Mouse (Mus musculus) midbrain, embryonic 11.5 days (tissue): Measurements from ENCODE around the gene Cdc42ep2. TPM values are rescaled to one million over a fixed set of nuclear protein-coding genes. Genes with fewer than 3 reads are reported as not detected.

Experiments used
- ATAC-seq: fragments of 200-750 bp; cut with Nextera tagmentation; 2 replicates; pipeline ENCODE4 v1.8.0; 2017; ENCODE audit warnings: moderate TSS enrichment, moderate library complexity; ENCODE audit not compliant: low FRiP score
- DNase-seq: peaks from one replicate; pipeline ENCODE4 v3.0.0; 2015; ENCODE audit warnings: low spot score; ENCODE audit errors: missing footprints
- H3K27ac ChIP-seq: fragments of 300-500 bp; sonication (generic); 2 replicates; pipeline ENCODE4 v1.5.1; 2014; ENCODE audit warnings: low read depth, low read length
- H3K27me3 ChIP-seq: fragments of 300-500 bp; sonication (generic); 2 replicates; pipeline ENCODE4 v1.6.1; 2014; ENCODE audit warnings: mild to moderate bottlenecking, low read length, moderate library complexity, mixed read lengths; ENCODE audit not compliant: control insufficient read depth, insufficient read depth
- H3K36me3 ChIP-seq: fragments of 300-500 bp; sonication (generic); 2 replicates; pipeline ENCODE4 v1.6.1; 2014; ENCODE audit warnings: mild to moderate bottlenecking, low read length, moderate library complexity, mixed read lengths; ENCODE audit not compliant: control insufficient read depth, insufficient read depth
- H3K4me1 ChIP-seq: fragments of 300-500 bp; sonication (generic); 2 replicates; pipeline ENCODE4 v1.6.1; 2014; ENCODE audit warnings: low read length; ENCODE audit not compliant: control insufficient read depth, insufficient read depth
- H3K4me2 ChIP-seq: fragments of 300-500 bp; sonication (generic); 2 replicates; pipeline ENCODE4 v1.6.1; 2014; ENCODE audit warnings: mild to moderate bottlenecking, moderate library complexity
- H3K4me3 ChIP-seq: fragments of 300-500 bp; sonication (generic); 2 replicates; pipeline ENCODE4 v1.5.1; 2014; ENCODE audit warnings: low read depth, low read length
- H3K9ac ChIP-seq: fragments of 300-500 bp; sonication (generic); 2 replicates; pipeline ENCODE4 v1.6.1; 2014; ENCODE audit warnings: low read length
- H3K9me3 ChIP-seq: fragments of 300-500 bp; sonication (generic); 2 replicates; pipeline ENCODE4 v1.6.1; 2016; ENCODE audit warnings: low read length; ENCODE audit not compliant: control insufficient read depth
- WGBS: fragments of 180-500 bp; shearing (Covaris S2); extraction: QIAGEN DNeasy Blood & Tissue Kit; methylation state at CpG from one replicate; pipeline ENCODE4 v1.1.7; 2014; 5-methylcytosine and 5-hydroxymethylcytosine counted together
- polyA plus RNA-seq: library from polyadenylated mRNA; unstranded; fragments of >200 nt; fragmentation: Nextera tagmentation; extraction: Ambion mirVana; gene quantifications from 2 replicates; pipeline ENCODE4 v1.2.1, GENCODE M21; 2014

The Cdc42ep2 gene
- polyA plus RNA-seq, 1 experiment from 2014 or later = 2.5 TPM

DNA sequence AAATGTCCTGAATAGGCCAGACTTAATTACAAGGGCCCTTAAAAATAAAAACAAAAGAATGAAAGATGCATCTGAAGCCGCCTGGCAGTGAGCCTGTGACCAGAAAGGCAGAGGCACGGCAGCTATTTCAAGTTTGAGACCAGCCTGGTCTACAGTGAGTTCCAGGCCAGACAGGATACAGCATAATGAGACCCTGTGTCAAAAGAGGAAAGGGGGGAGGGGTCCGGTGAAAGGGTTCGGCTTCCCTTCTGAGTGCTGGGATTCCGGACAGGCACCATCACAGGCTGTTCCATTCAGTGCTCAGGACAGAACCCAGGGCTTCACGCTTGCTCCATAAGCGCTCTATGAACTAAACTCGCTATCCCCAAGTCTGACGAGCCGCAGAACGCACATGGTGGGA is 2.4 kb upstream of the Cdc42ep2 start:
- ATAC-seq (no peak), DNase-seq (peak; percentile 53)
- Histone ChIP-seq H3K9ac (no peak overlapping the region), H3K4me3 (no peak overlapping the region), H3K4me1 (peaks cover 5% of the 10 kb centered on the region; the same call in 1 of the 2 replicates), H3K27ac (no peak overlapping the region), H3K36me3 (no peaks in the 10 kb centered on the region), H3K9me3 (no peaks in the 10 kb centered on the region), H3K27me3 (no peaks in the 10 kb centered on the region; the same call in 1 of the 2 replicates), H3K4me2 (no peak overlapping the region)
- 83% methylated on average over 11 of the region's 11 CpGs for WGBS

- H3K36me3 ChIP-seq = no peaks in the 10 kb centered on the region
- DNase-seq (peak; percentile 89), ATAC-seq (no peak)
- H3K9ac ChIP-seq = peak overlapping the region; percentile 31; the same call in 1 of the 2 replicates
- H3K4me1 ChIP-seq = peaks cover 5% of the 10 kb centered on the region; the same call in 1 of the 2 replicates
- WGBS = 32% methylated on average over 11 of the region's 11 CpGs
- H3K9me3 ChIP-seq = no peaks in the 10 kb centered on the region
- no peaks in the 10 kb centered on the region; the same call in 1 of the 2 replicates for H3K27me3 ChIP-seq
- H3K27ac ChIP-seq = no peak overlapping the region
- H3K4me2 ChIP-seq = peak overlapping the region; percentile 92
- peak overlapping the region; percentile 43 for H3K4me3 ChIP-seq
Measured at GRCm38 (mm10) chr19:5925311-5925855, 767 bp upstream of the Cdc42ep2 start.

DNA sequence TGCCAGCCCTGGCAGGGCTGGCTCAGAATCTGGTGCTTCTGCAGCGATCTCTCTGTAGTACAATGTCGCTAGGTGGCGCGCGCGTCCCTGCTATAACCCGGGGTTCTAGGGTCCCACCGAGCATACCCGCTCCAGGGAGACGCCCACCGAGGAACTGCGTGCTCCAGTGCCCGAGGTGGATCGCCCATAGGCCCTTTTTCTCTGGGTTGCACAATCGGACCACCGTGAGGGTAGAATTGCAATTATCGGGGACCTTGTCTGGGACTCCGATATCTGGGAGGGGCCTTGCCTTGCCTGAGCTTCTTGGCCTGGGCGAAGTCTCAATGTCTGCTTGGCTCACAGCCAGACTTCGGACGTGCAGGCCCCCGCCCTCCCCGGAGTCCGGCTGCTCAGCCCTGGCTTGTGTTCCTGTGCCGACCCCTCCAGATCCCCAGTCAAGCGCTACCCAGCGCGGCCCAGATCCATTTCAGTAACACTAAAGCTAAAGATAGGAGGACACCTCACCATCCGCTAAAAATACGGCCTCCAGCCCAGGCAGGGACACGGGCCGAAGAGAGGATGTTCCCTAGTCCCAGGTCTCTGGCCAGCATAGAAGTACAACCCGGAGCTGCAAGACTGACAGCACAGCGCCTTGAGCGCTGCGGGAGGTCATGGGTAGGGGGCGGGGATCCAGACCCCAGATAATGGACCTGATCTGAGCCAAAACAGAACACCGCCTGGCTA is 465 bp downstream of the Cdc42ep2 start:
- H3K36me3 ChIP-seq = no peaks in the 10 kb centered on the region
- DNase-seq (peak; percentile 99), ATAC-seq (peak; percentile 82)
- peaks cover 5% of the 10 kb centered on the region; the same call in 1 of the 2 replicates for H3K4me1 ChIP-seq
- peak overlapping the region; percentile 43 for H3K4me3 ChIP-seq
- H3K9me3 ChIP-seq = no peaks in the 10 kb centered on the region
- no peak overlapping the region for H3K27ac ChIP-seq
- H3K9ac ChIP-seq = peak overlapping the region; percentile 52
- peak overlapping the region; percentile 92 for H3K4me2 ChIP-seq
- no peaks in the 10 kb centered on the region; the same call in 1 of the 2 replicates for H3K27me3 ChIP-seq
- under 1% methylated on average over 38 of the region's 38 CpGs for WGBS

DNA sequence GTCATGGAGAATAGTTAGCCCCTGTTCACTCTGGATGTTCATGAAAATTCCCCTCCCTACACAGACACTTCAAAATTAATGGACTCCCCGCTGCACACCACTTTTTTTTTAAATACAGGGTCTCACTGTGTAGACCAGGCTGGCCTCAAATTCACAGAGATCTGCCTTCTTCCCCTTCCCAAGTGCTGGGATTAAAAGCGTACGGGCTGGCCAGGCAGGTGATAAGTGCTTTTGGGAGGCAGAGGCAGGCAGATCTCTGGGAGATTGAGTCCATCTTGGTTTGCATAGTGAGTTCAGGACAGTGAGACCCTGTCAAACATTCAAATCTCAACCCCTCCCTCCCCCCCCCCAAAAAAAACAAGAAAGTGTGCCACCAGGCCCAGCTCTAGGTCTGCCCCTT is 1.7 kb downstream of the Cdc42ep2 start:
- WGBS = 95% methylated on average over 3 of the region's 3 CpGs
- no peaks in the 10 kb centered on the region for H3K9me3 ChIP-seq

DNA sequence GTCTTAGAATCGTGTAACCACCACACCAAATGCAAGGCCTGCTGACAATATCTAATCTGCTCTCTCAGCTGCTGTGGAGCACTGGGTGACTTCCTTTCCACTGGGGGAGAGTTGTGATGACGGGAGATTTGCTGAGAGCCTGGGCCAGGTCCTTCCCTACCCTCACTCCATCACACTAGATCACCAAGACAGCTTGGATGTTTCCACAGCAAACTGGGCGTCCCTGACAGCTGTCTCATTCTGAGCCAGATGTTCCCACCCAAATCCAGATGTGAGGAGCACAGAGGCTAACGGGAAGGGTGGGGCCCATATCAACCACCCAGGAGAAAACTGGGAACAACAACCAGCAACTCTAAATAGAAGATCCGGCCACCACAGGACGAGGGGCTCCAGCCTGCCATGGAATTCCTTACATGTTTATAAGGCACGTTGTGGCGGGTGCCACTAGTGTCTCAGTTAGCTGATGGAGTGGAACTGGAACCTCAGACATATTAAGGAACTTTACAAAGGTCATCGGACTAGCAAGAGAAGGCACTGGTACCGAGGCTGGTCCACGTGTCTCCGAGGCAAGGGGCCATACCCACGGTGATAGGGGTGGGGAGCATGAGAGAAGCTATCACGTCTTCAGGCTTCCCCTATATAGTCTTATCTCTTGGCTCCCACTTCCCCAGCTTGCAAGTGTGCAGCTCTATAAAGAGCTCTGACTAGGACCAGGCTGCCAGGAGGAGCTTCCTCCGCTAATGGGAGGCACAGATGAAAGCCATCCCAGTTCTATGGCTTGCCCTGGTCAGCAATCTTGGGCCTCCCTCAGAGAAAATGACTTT is 2.3 kb downstream of the Cdc42ep2 start:
- peaks cover 5% of the 10 kb centered on the region; the same call in 1 of the 2 replicates for H3K4me1 ChIP-seq
- no peak overlapping the region for H3K4me3 ChIP-seq
- H3K27me3 ChIP-seq = no peaks in the 10 kb centered on the region; the same call in 1 of the 2 replicates
- no peaks in the 10 kb centered on the region for H3K36me3 ChIP-seq
- ATAC-seq (no peak), DNase-seq (no peak)
- H3K9ac ChIP-seq = no peak overlapping the region
- H3K27ac ChIP-seq = no peak overlapping the region
- no peaks in the 10 kb centered on the region for H3K9me3 ChIP-seq
- H3K4me2 ChIP-seq = no peak overlapping the region
- WGBS = 81% methylated on average over 15 of the region's 15 CpGs

More for the DNA sequence above, 1.7 kb downstream of the Cdc42ep2 start:
- ATAC-seq (no peak), DNase-seq (peak; percentile 79)
- Histone ChIP-seq H3K27ac (no peak overlapping the region), H3K9ac (no peak overlapping the region), H3K4me3 (no peak overlapping the region), H3K36me3 (no peaks in the 10 kb centered on the region), H3K4me1 (peaks cover 5% of the 10 kb centered on the region; the same call in 1 of the 2 replicates), H3K27me3 (no peaks in the 10 kb centered on the region; the same call in 1 of the 2 replicates), H3K4me2 (no peak overlapping the region)

DNA sequence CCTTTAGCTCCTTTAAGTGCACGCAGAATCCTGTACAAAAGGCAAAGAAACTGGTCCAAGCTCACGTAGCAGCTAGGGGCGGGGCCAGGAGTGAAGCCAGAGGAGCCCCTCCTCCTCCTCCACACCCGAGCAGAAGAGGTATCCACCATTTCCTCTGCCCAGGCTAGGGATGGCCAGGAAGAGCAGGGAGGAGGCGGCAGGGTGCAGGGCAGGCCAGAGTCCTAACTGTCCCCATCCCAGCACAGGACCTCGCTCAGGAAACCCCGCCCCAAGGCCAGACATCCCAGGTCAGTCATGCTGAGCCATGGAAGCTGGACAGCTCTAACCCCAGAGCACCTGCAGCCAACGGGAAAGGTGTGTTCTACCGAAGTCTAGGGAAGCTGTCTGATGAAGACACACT is 2.9 kb downstream of the Cdc42ep2 start:
- 24% methylated on average over 9 of the region's 9 CpGs for WGBS
- Histone ChIP-seq H3K4me1 (peaks cover 5% of the 10 kb centered on the region; the same call in 1 of the 2 replicates), H3K9ac (0 out of 2 replicates have a peak overlapping the region, but pooled peaks have one; percentile 24), H3K27me3 (no peaks in the 10 kb centered on the region; the same call in 1 of the 2 replicates), H3K4me3 (no peak overlapping the region), H3K9me3 (no peaks in the 10 kb centered on the region), H3K27ac (no peak overlapping the region), H3K4me2 (no peak overlapping the region), H3K36me3 (no peaks in the 10 kb centered on the region)
- no peak for DNase-seq
- ATAC-seq = no peak

DNA sequence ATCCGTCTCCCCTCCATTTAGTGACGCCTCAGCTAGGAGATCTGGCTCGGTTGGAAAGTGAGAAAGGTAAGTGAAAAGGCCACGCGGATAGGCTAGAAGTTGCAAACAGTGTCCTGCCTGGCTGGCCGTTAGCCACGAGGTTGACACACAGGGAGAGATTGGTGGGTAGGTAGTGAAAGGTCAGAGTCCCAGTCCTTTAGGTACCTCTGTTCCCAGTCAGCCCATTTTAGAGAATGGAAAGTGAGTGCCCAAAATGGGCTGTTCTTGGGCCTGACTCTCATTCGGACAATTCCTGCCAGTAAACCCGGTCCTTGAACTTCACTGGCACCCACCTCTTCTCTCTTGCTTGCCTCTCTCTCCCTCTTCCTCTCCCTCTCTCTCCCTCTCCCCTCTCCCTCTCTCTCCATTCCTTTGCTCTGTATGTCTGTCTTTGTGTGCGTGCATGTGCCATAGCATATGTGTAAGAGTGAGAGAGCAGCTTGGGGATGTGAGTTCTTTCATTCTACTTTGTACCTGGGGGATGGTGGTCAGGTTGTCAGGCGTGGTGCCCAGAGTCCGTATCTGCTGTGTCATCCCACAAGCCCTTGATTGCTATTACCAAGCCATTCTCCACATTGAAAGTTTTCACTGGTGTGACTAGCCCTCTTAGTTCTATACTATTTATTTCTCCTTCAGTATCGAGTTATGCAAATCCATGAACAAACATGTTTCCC is 11.5 kb downstream of the Cdc42ep2 start, which contains the start of gene Dpf2:
Gene Dpf2, minus strand, starts transcription at position 4 of the 713 bp plus-strand sequence.
- 24% methylated on average over 13 of the region's 13 CpGs for whole genome bisulfite sequencing
- peak within 1 kb of the TSS; percentile 69 for H3K4me3 ChIP-seq
- H3K27me3 ChIP-seq = no peaks in the 10 kb centered on the region
- DNase-seq (no peak), ATAC-seq (peak; percentile 17; the same call in 1 of the 2 replicates)
- peaks cover 22% of the 10 kb centered on the region for H3K4me1 ChIP-seq
- H3K27ac ChIP-seq = peak within 1 kb of the TSS; percentile 10; the same call in 1 of the 2 replicates
- peak within 1 kb of the TSS; percentile 62 for H3K4me2 ChIP-seq
- no peaks in the 10 kb centered on the region for H3K9me3 ChIP-seq
- 0 out of 2 replicates have a peak, but pooled peaks cover 3% of the 10 kb centered on the region for H3K36me3 ChIP-seq
- H3K9ac ChIP-seq = peak within 1 kb of the TSS; percentile 81
